Mouse (Mus musculus) thymus, postnatal 10 days (tissue): ENCODE data around the gene Cnot1.
"Not testable (repeated sequence)": the region's sequence is repeated elsewhere in the genome, so short reads cannot be mapped to it uniquely, and the experiment has no call there.

ENCODE experiments used
- DNase-seq, 2 experiments: peaks; one replicate each; pipeline ENCODE4 v3.0.0; 2021; ENCODE audit warnings: low spot score in 2 of 2

The Cnot1 gene

DNA sequence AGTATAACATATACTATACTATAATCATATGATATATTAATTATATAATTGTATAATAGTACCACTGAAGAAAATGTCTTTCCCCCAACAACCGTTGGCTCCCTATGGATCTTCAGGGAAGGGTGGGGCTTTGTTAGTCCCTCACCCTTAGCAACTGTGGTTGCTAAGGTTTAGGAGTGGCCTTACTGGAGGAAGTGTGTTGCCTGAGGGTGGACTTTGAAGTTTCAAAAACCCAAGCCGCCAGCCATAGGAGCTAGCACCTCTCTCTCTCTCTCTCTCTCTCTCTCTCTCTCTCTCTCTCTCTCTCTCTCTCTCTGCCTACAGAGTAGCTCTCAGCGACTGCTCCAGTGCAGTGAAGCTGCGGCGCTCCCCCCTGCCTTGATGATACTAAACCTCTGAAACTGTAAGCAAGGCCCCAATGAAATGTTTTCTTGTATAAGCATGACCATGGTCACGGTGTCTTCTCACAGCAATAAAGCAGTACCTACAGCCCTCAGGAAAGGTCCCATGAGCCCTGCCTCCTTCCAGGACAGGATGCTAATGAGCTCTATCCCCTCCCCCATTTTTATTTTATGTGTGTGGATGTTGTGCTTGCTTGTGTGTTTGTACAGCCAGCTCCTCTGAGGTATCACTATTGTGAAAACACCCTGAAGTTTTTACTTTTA, 8.9 kb upstream of the Cnot1 start:
- DNase-seq: no peak

DNA sequence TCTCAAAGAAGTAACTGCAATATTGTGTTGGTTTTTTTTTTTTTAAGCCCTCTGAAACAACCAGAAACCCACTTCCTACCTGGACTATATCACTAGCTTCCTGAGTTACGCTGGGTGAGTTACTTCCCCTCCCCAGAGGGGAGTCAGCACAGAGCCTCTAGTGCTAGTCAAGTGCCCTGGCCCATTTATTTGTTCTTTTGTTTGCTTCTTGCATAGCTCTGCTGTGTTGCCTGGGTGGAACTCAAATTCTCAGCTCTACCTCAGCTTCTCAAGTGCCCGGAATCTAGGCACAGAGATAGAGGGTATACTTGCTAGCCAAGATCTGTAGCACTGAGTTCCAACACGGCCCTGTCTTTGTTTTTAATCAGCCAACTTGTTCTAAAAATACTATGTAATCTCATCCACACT, 2.9 kb upstream of the Cnot1 start:
- peak; percentile 23 to 29 for DNase-seq

GRCm38 (mm10) chr8:95809116-95809515, 1.9 kb upstream of the Cnot1 start:
- DNase-seq: no peak

DNA sequence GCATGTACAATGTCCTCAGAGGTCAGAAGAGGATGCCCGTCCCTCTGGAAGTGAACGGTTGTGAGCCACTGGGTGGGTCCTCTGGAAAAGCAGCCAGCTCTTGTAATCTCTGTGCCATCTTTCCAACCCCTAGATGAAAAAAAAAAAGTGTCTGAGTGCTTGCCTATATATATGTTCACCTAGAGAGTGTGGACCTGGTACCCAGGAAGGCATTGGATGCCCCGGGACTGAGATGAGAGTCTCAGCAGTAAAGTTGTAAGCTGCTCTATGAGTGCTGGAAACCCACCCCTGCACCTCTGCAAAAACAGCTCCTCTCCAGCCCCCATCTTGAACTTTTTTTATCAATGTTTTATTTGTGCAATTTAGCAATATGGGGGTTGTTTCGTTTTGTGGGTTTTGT, 1.4 kb upstream of the Cnot1 start:
- no peak for DNase-seq

GRCm38 (mm10) chr8:95807861-95808260, 597 bp upstream of the Cnot1 start:
- peak; percentile 82 to 87 for DNase-seq

DNA sequence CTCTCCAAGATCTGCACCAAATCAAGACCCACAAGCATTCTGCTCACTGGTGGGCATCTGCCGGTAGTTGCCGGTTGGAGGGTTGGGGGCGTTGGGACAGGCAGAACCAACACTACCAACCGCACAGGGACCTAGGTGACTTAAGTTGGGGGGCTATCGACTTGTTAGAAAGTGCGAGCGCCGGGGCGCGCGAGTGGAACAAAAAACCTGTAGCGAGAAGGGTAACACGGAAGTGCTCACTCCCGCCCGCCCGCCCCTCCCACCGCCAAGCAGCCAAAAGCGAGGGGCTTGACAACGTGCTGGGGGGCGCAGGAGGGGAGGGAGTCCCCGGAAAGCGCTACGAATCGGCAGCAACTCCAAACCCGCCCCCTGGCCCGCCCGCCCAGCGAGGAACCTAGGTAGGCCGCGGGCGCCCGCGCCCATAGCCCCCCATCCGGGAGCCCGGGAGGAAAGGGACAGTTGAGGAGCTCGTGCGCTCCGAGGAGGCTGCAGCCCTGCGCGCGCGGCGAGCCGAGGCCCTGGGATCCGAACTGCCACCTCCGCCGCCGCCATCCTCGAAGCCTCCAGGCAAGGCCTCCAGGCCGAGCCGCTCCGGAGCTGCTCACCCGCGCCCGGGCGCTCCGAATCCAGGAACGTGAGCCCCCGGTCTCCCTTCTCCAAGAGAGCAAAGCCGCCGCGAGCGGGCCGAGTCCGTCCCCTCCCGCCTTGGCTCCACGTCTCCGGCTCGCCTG, 638 bp downstream of the Cnot1 start:
- DNase-seq: peak; percentile 65 to 73

DNA sequence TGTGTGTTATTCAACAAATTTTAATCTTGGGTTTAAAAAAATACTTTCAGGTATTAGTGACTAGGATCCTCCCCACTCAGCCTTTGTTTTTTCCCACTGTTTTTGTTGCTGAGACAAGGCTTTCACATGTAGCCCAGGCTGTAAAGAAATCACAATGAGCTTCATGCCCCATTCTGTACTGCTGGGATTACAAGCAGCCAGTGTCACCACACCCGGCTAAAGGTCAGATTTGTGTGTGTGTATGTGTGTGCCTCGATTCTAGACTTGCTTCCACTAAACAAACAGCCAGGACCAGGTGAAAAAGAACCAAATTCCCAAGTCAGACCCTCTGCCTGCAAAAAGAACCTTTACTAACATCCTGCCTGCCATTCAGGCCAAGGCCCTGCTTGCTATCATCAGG, 1.8 kb downstream of the Cnot1 start:
- DNase-seq: no peak

DNA sequence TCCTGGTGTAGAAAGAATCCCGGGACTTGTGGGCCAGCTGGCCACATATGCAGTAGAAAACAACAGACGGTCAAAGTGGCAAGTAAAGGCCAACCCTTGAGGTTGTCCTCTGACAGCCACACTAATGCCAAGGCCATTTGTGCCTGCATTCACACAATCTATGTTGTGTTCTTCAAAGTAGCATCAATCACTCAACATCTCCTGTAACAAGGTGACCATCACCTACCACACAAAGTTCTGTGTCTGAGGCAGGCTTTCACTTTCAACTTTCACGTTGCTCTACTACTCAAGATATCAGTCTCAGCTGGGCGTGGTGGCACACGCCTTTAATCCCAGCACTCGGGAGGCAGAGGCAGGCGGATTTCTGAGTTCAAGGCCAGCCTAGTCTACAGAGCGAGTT, 5.0 kb downstream of the Cnot1 start:
- no peak for DNase-seq

DNA sequence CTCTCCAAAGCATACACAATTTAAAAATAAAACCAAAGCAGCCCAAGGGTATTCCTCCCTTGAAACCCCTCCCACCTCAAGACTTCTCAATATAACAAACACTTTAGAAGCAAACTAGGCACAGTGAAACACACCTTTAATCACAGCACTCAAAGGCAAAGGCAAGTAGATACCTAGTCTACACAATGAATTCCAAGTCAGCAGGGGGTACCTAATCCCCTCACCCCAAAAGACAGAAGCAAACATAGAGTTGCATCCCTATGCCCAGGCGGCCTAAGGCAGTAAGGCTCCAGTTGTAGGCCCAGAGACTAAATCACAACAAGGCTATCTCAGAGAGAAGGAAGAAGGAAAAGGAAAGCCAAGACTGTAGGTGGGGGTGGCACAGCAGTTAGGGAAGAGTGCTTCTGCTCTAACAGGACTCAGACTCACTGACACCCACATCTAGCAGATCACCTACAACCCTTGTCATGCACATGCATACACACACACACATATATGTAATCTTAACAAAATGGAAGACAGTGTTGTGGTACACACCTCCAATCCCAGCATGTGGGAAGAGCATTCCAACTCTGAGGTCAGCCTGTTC, 5.7 kb downstream of the Cnot1 start:
- DNase-seq: no peak

GRCm38 (mm10) chr8:95800353-95800752, 6.9 kb downstream of the Cnot1 start:
- DNase-seq: no peak

DNA sequence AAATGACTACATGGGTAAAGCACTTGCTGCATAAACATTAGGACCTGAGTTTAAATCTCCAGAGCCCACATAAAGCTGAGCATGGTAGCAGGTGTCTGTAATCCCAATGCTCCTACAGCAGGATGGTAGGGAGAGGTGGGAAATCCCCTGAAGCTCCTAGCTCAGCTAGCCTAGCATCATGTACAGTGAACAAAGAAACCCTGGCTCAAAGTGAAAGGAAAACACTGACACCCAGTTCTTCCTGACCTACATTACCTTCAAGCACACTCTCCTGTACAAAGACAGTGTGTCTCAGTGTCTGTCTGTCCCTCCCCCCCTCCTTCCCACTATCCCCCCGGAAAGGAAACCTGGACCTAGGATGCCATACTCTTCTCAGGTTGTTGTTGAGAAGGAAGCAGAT, 7.4 kb downstream of the Cnot1 start:
- DNase-seq: no peak

GRCm38 (mm10) chr8:95799117-95799516, 8.1 kb downstream of the Cnot1 start:
- DNase-seq: no peak

DNA sequence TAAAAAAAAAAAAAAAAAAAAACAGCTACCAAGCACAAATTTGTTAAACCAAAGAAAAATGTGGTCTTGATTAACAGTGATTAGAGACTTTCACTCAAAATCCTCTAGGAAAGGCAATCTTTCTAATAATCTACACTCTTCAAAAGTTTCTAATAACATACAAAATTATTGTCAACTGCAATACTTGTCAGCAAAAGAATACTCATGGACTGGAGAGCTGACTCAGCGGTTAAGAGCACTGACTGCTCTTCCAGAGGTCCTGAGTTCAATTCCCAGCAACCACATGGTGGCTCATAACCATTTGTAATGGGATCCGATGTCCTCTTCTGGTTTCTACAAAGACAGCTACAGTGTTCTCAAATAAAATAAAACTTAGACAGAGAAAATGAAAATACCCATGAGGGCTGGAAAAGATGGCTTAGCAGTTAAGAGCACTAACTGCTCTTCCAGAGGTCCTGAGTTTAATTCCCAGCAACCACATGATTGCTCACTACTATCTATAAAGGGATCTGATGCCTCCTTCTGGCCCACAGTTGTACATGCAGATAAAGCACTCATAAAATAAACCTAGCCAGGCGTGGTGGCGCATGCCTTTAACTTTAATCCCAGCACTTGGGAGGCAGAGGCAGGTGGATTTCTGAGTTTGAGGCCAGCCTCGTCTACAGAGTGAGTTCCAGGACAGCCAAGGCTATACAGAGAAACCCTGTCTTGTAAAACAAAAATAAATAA, 11.8 kb downstream of the Cnot1 start:
- not testable (repeated sequence) for DNase-seq

DNA sequence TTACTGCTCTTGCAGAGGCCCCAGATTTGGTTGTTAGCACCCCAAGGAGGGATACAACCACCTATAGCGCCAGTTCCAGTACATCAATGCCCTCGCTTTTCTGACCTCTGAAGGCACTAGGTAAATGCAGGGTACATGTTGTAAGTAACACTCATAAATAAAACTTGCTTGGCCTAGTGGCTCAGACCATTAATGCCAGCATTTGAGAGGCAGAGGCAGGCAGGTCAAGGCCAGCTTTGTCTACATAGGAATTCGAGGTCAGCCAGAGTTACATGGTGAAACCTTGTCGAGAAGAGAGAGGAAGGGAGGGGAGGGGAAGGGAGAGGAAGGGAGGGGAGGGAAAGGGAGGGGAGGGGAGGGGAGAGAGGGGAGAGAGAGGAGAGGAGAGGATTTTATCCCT, 21.7 kb downstream of the Cnot1 start:
- no peak for DNase-seq

DNA sequence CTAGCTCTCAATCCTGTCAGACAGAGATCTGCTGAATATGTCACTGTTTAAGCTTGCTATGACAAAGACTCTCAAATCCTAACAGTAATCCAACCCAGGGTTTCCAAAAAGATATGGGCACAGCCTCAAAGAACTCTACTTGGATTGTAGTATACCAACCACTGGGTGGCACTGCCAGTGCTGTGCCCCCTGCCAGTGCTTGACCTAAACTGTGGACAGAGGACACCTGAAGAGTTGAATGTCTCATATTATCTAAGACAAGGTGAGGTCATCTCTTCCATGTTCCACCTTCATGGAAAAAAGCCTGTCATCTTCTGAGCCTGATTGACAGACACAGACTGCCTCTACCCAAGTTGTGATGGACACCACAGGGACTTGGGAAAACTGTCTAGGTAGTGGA, 24.6 kb downstream of the Cnot1 start:
- no peak for DNase-seq

DNA sequence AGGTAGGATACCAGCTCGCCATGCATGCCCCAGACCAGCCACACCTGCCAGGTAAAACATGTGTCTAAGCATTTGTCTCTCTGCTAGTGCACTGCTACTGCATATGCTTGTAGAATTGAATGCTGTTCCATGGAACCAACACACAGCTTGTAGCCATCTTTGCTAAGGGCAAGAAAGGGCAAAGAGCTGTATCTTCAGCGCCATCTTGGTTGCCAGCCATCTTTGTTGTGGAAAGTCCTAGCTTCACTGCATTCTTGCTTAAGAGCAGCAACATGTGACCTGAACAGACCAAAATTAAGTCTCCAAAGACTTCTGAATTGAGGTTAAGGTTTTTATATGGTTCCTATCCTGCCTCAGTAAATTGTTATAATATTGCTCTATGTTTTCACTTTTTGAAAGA, 25.5 kb downstream of the Cnot1 start:
- DNase-seq: no peak

DNA sequence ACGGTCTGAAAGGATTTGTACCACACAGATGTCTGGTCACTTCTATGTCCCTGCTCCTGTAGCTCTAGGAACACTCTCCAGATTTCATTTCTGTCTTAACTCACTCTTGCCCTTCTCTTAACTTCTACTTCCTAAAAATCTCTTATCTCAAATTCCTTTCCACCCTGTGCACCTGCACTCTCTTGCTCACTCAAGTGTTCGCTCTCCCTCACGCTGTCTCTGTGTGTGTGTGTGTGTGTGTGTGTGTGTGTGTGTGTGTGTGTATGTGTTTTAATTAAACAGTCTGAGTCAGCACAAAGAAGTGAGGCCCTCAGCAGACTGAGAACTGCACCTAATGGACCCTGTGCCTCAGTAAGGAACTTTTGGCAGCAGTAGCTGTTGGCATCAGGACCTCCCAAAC, 26.2 kb downstream of the Cnot1 start:
- DNase-seq: no peak

GRCm38 (mm10) chr8:95764133-95764532, 43.1 kb downstream of the Cnot1 start:
- no peak for DNase-seq

GRCm38 (mm10) chr8:95760323-95760722, 46.9 kb downstream of the Cnot1 start:
- no peak for DNase-seq

GRCm38 (mm10) chr8:95751924-95752323, 55.3 kb downstream of the Cnot1 start:
- no peak for DNase-seq

DNA sequence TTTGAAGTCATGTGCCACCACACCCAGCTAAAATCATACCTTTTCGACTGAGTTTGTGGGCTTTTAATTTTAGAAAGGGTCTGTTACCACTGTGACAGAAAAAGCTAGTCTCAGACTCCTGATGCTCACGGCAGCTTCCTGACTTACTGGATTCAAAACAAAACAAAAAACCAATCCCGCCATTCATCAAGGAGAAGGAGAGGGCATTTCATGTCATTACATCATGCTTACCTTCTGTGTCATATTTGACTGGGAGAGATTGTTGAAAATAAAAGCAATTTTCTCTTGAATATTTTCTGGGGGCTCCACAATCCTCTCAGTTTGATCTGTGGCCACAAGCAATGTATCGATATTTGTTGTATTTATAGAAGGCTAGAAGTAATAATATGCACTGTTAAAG, 59.2 kb downstream of the Cnot1 start:
- DNase-seq: no peak

GRCm38 (mm10) chr8:95741732-95742131, 65.5 kb downstream of the Cnot1 start:
- no peak for DNase-seq

- no peak for DNase-seq
Measured at GRCm38 (mm10) chr8:95738596-95738995, 68.7 kb downstream of the Cnot1 start.
